Mouse (Mus musculus): ENCODE results near the gene March4. TPM values are rescaled to one million over a fixed set of nuclear protein-coding genes. Genes with fewer than 3 reads are reported as not detected.

Gene March4
- polyA plus RNA-seq, 1 experiment = 0.06 TPM

DNA sequence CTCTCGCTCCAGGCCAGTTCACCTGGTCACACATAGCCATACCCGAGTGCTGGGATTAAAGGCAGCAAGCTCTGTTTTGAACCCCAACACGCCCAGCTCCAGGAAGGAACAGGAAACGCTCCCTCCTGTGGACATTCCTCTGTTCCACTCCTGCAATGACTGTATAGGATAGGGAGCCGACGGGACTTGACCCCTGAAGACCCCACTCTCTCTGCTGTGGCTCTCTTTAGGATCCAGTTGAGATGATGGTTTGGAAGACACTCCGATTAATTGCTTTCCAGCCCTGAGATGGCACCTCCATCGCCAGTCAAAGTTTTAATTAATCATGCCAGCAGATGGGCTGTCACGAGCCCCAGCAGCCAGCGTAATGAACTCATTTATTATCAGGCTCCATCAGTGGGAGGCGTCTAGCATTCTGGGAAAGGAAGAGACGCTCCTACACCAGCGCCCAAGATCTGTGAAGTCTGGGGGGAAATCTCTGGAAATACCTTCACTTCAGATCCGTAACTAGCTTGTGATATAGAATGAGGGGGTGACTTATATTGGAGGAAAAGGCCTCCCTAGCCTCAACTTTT lies 130.1 kb downstream of the March4 start:
- no peak overlapping the region for H3K4me3 ChIP-seq (ENCODE audit: extremely low read depth, insufficient read depth, insufficient read length)
- H3K27me3 ChIP-seq (ENCODE audit: control insufficient read depth, insufficient read depth, low read length) = no peaks in the 10 kb centered on the region
- H3K27ac ChIP-seq (ENCODE audit: insufficient read depth, low read length) = no peak overlapping the region
- DNase-seq (ENCODE audit: low read depth in 1 of 2, low spot score in 2 of 2) = no peak
- H3K36me3 ChIP-seq (ENCODE audit: control insufficient read depth, insufficient read depth, low read length) = no peaks in the 10 kb centered on the region
- 84% methylated on average over 14 of the region's 14 CpGs for WGBS
- no peaks in the 10 kb centered on the region for H3K4me1 ChIP-seq (ENCODE audit: control insufficient read depth, insufficient read depth, insufficient read length)
- no peak for TF ChIP-seq CTCF (IDR thresholded peaks at IDR 0.05; ENCODE audit: extremely low read depth, insufficient read depth, insufficient read length, insufficient replicate concordance)
- TF ChIP-seq POLR2A (IDR thresholded peaks at IDR 0.05; ENCODE audit: low read depth, low read length) = no peak

DNA sequence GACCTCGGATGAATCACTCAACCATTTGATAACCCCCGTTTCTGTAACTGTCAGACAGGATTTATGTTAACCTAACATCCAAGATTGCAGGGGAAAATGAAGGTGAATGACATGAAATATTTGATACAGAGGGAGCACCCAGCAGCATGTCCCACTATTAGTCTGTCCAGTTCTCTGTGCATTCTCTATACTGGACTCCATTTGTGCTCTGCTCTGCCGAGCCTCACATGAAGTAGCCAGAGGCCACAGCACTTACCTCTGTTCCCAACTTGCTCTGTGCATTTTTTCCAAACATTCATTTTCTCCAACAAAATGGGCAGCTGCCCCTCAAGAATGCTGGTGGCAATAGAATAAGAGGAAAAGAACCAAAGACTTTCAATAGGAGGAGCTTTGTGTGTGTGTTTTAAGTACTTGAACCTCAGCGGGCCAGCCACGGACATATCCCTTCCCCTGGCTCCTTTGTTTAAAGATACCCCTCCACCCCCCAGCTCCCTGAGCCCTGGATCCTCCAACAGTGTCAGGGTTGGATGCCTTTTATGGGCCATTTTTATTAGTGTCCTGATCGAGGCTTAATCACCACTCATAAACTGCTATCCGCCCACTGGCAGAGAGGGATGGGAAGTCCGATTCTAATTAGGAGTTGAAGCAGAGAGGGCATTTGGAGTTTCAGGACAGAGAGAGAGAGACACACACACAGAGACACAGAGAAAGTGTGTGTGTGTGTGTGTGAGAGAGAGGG lies 135.2 kb downstream of the March4 start:
- Histone ChIP-seq H3K27me3 (ENCODE audit: control insufficient read depth, insufficient read depth, low read length) (no peaks in the 10 kb centered on the region), H3K36me3 (ENCODE audit: control insufficient read depth, insufficient read depth, low read length) (no peaks in the 10 kb centered on the region), H3K4me1 (ENCODE audit: control insufficient read depth, insufficient read depth, insufficient read length) (no peaks in the 10 kb centered on the region), H3K4me3 (ENCODE audit: extremely low read depth, insufficient read depth, insufficient read length) (no peak overlapping the region), H3K27ac (ENCODE audit: insufficient read depth, low read length) (no peak overlapping the region)
- DNase-seq (ENCODE audit: low read depth in 1 of 2, low spot score in 2 of 2) = no peak
- TF ChIP-seq POLR2A (IDR thresholded peaks at IDR 0.05; ENCODE audit: low read depth, low read length) (no peak), CTCF (IDR thresholded peaks at IDR 0.05; ENCODE audit: extremely low read depth, insufficient read depth, insufficient read length, insufficient replicate concordance) (no peak)
- WGBS = 71% methylated on average over 8 of the region's 8 CpGs

DNA sequence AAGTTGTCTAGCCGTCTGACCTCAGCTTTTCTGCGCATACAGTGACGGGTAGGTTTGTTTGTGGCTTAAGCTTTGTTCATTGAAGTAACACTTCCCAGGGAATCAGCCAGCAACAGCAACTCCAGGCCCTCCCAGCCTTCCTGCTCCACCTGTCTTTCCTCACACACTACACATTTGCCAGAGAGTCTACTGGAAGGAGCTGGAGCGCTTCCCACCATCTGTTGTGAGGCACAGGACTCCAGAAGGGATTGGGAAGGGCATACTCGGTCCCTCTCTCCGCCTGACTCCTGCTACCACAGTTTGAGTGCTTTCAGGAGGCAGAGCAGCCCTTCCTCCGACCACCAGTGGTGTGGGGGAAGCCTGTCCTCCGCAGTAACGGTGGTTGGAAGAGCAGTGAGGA lies 136.1 kb downstream of the March4 start:
- H3K4me3 ChIP-seq (ENCODE audit: extremely low read depth, insufficient read depth, insufficient read length) = no peak overlapping the region
- DNase-seq (ENCODE audit: low read depth in 1 of 2, low spot score in 2 of 2) = no peak
- TF ChIP-seq CTCF (IDR thresholded peaks at IDR 0.05; ENCODE audit: extremely low read depth, insufficient read depth, insufficient read length, insufficient replicate concordance) (no peak), POLR2A (IDR thresholded peaks at IDR 0.05; ENCODE audit: low read depth, low read length) (no peak)
- no peaks in the 10 kb centered on the region for H3K4me1 ChIP-seq (ENCODE audit: control insufficient read depth, insufficient read depth, insufficient read length)
- H3K27ac ChIP-seq (ENCODE audit: insufficient read depth, low read length) = no peak overlapping the region
- H3K36me3 ChIP-seq (ENCODE audit: control insufficient read depth, insufficient read depth, low read length) = peaks cover 2% of the 10 kb centered on the region; the same call in 1 of the 2 replicates
- H3K27me3 ChIP-seq (ENCODE audit: control insufficient read depth, insufficient read depth, low read length) = no peaks in the 10 kb centered on the region
- WGBS = 86% methylated on average over 9 of the region's 9 CpGs

DNA sequence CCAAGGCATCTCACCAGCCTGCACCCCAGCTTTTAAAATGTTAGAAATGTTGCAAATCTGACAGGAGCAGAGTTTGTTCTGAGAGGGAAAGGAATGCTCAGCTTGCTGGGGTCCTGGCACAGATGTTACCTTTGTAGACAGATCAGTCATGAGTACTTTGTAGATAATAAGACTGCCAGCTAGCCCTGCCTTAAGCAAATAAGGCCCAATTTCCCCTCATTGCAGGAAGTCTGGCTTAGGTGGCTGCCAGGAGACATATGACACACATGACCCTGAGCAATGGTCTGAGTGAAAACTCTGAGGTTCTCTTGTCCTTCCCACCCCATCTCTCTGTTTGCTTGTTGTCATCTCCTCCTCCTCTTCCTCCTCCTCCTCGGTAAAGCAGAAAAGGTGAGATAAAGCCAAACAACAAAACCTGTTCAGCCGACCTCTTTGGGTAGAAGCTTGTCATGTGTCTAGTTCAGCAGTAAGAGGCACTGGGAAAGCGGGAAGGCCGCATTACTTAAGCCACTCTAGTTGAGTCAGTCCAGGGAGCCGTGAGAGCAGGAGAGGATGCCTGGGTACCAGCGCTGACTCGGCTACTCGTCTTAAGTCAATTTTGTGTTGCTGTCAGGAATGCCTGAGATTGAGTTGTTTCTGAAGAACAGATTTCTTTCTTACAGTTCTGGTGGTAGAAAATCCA lies 136.9 kb downstream of the March4 start:
- no peak overlapping the region for H3K27ac ChIP-seq (ENCODE audit: insufficient read depth, low read length)
- WGBS = 90% methylated on average over 8 of the region's 8 CpGs
- H3K27me3 ChIP-seq (ENCODE audit: control insufficient read depth, insufficient read depth, low read length) = no peaks in the 10 kb centered on the region
- H3K4me1 ChIP-seq (ENCODE audit: control insufficient read depth, insufficient read depth, insufficient read length) = no peaks in the 10 kb centered on the region
- no peak overlapping the region for H3K4me3 ChIP-seq (ENCODE audit: extremely low read depth, insufficient read depth, insufficient read length)
- TF ChIP-seq CTCF (IDR thresholded peaks at IDR 0.05; ENCODE audit: extremely low read depth, insufficient read depth, insufficient read length, insufficient replicate concordance) = no peak
- no peak for TF ChIP-seq POLR2A (IDR thresholded peaks at IDR 0.05; ENCODE audit: low read depth, low read length)
- DNase-seq (ENCODE audit: low read depth in 1 of 2, low spot score in 2 of 2) = no peak
- H3K36me3 ChIP-seq (ENCODE audit: control insufficient read depth, insufficient read depth, low read length) = peaks cover 5% of the 10 kb centered on the region

DNA sequence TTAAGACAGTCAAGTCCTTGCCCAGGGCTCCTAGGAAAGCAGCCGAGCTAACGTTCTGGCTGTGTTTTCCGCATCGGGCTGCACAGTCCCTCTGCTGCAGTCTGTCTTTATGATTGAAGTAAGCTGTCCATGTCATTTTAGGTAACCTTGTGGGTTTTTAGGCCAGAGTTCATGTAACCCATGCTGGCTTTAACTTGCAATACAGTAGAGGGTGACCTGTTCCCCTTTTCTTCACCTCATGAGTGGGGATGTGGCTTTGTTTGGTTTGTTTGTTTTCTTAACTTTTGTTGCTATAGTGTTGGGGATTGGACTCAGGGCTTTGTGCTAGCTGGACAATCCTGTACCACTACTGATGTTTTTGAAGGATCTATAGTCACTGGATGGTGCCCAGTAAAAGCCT lies 146.3 kb downstream of the March4 start:
- Histone ChIP-seq H3K4me1 (ENCODE audit: control insufficient read depth, insufficient read depth, insufficient read length) (no peaks in the 10 kb centered on the region), H3K27ac (ENCODE audit: insufficient read depth, low read length) (no peak overlapping the region), H3K36me3 (ENCODE audit: control insufficient read depth, insufficient read depth, low read length) (peaks cover 7% of the 10 kb centered on the region), H3K4me3 (ENCODE audit: extremely low read depth, insufficient read depth, insufficient read length) (no peak overlapping the region), H3K27me3 (ENCODE audit: control insufficient read depth, insufficient read depth, low read length) (no peaks in the 10 kb centered on the region)
- no peak for TF ChIP-seq POLR2A (IDR thresholded peaks at IDR 0.05; ENCODE audit: low read depth, low read length)
- TF ChIP-seq CTCF (IDR thresholded peaks at IDR 0.05; ENCODE audit: extremely low read depth, insufficient read depth, insufficient read length, insufficient replicate concordance) = no peak
- no peak for DNase-seq (ENCODE audit: low read depth in 1 of 2, low spot score in 2 of 2)
- WGBS = 92% methylated on average over 4 of the region's 4 CpGs

DNA sequence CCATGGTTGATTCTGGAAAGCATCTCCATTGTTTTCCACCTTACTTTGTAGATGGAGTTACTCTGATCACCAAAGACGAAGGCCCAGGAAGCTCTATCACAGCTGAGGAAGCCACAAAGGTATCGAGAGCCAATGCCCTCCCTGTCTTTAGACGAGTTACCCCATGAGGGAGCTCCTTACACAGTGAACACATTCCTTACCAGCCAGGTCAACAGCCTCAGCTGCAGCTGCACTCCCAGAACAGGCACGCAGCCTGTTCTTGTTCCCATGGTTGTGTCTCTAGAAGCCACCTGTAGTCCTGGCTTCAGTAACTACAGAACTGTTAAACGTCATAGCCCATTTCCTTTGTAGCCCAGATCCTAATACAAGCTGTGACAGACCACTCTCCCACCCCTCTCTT lies 153.1 kb downstream of the March4 start:
- H3K36me3 ChIP-seq (ENCODE audit: control insufficient read depth, insufficient read depth, low read length) = peaks cover 3% of the 10 kb centered on the region
- no peak for TF ChIP-seq POLR2A (IDR thresholded peaks at IDR 0.05; ENCODE audit: low read depth, low read length)
- no peak for TF ChIP-seq CTCF (IDR thresholded peaks at IDR 0.05; ENCODE audit: extremely low read depth, insufficient read depth, insufficient read length, insufficient replicate concordance)
- no peaks in the 10 kb centered on the region for H3K4me1 ChIP-seq (ENCODE audit: control insufficient read depth, insufficient read depth, insufficient read length)
- DNase-seq (ENCODE audit: low read depth in 1 of 2, low spot score in 2 of 2) = no peak
- no peak overlapping the region for H3K27ac ChIP-seq (ENCODE audit: insufficient read depth, low read length)
- H3K27me3 ChIP-seq (ENCODE audit: control insufficient read depth, insufficient read depth, low read length) = no peaks in the 10 kb centered on the region
- H3K4me3 ChIP-seq (ENCODE audit: extremely low read depth, insufficient read depth, insufficient read length) = no peak overlapping the region
- 92% methylated on average over 5 of the region's 5 CpGs for WGBS

Measured in spleen, adult 2 months (tissue).